Mouse (Mus musculus) gastrocnemius, adult 2 months (tissue): Measurements from ENCODE around the gene Abcc6. TPM values are rescaled to one million over a fixed set of nuclear protein-coding genes. Genes with fewer than 3 reads are reported as not detected.
"Not testable (repeated sequence)": the region's sequence is repeated elsewhere in the genome, so short reads cannot be mapped to it uniquely, and the experiment has no call there.

ENCODE experiments used
- DNase-seq: peaks from one replicate; pipeline ENCODE4 v3.0.0; 2022
- H3K27ac ChIP-seq: fragments of 200-600 bp; 2 replicates; pipeline ENCODE4 v1.8.1; 2022; ENCODE audit warnings: mild to moderate bottlenecking
- H3K4me3 ChIP-seq: fragments of 200-600 bp; 2 replicates; pipeline ENCODE4 v1.8.1; 2022; ENCODE audit warnings: mild to moderate bottlenecking, moderate library complexity
- CTCF ChIP-seq: fragments of 200-600 bp; IDR thresholded peaks from 2 replicates; pipeline ENCODE4 v1.8.1; 2022; ENCODE audit warnings: antibody characterized with exemption, mild to moderate bottlenecking, moderate library complexity
- intact Hi-C: fragments of 180-260 bp; cut with DNase I; formaldehyde crosslinking; loops from one replicate; pipeline ENCODE4 v1.15.1; 2025
- total RNA-seq, 2 experiments: library from RNA; stranded (reverse); gene quantifications; 2 replicates each; pipeline ENCODE4 v1.2.3; 2021

The Abcc6 gene
- total RNA-seq, 2 experiments from 2014 or later = 0.20 TPM; not detected in 1

- no peak for DNase-seq
- Histone ChIP-seq H3K4me3 (no peak overlapping the region), H3K27ac (no peak overlapping the region)
- intact Hi-C loops = no loop called here
- TF ChIP-seq CTCF = no peak
Observed at GRCm38 (mm10) chr7:45956611-45957010, 73.5 kb downstream of the Abcc6 start.

DNA sequence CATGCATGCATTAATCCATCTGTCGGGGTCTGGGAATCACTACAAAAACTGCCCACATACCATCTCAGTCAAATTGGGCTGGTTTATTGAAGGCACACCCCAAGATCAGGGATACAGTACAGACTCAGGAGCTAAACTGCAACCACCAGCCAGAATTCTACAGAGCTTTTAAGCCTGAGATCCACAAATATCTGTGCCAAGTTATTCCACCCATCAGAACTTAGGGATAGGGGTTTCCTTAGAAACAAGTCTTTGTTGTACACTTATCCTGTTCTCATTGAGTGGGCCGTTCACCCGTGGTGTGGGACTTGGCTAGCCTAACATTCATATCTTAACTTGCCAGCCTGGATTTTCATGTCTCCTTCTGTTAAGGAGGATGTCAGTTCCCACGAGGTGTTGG is 81.0 kb downstream of the Abcc6 start:
- no peak for DNase-seq
- Histone ChIP-seq H3K27ac (no peak overlapping the region), H3K4me3 (no peak overlapping the region)
- intact Hi-C loops = no loop called here
- TF ChIP-seq CTCF = no peak

DNA sequence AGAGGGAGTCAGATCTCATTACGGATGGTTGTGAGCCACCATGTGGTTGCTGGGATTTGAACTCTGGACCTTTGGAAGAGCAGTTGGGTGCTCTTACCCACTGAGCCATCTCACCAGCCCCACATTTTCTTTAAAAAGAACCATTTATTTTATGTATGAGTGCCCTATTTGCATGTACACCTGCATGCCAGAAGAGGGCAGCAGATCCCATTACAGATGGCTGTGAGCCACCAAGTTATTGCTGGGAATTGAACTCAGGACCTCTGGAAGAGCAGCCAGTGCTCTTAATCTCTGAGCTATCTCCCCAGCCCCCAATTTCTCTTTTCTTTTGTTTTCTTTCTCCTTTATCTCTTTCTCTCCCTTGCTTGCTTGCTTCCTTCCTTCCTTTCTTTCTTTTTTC is 86.8 kb downstream of the Abcc6 start:
- intact Hi-C loops = loop anchor here (2.0 kb wide), 1 partner anchor 66 kb away; no protein-coding TSS in a partner anchor
- not testable (repeated sequence) for H3K4me3 ChIP-seq, DNase-seq, H3K27ac ChIP-seq
- peak; percentile 59 for TF ChIP-seq CTCF

- Histone ChIP-seq H3K4me3 (no peak overlapping the region), H3K27ac (no peak overlapping the region)
- TF ChIP-seq CTCF = no peak
- DNase-seq = no peak
- intact Hi-C loops = loop anchor here (2.0 kb wide), 1 partner anchor 67 kb away; no protein-coding TSS in a partner anchor
Observed at GRCm38 (mm10) chr7:45941986-45942385, 88.1 kb downstream of the Abcc6 start.

GRCm38 (mm10) chr7:45939836-45940235 is 90.3 kb downstream of the Abcc6 start:
- intact Hi-C loops = loop anchor here (5.0 kb wide), 1 partner anchor 203 kb away; no protein-coding TSS in a partner anchor
- no peak for TF ChIP-seq CTCF
- DNase-seq = no peak
- Histone ChIP-seq H3K27ac (no peak overlapping the region), H3K4me3 (no peak overlapping the region)

DNA sequence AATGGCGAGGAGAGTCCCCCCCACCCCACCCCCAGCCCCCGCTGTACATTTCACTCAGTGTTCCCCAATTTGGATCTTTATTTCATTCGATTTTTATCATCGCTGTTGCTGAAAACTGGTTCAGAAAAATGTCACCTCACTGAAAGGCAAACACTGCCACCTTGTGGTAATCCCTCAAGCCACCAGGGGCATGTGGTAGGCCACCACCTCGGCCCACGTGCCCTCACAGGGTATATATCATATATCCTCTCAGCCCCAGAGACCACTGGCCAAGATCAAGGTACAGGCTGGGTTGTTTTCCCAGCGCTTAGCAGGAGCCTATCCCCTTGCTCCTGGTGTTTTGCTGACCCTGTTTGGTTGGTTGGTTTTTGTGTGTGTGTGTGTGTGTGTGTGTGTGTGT is 95.0 kb downstream of the Abcc6 start:
- intact Hi-C loops = loop anchor here (1.0 to 5.0 kb wide), 2 partner anchors 63 to 198 kb away; partner anchors contain the start of gene Kdelr1
- DNase-seq = peak; percentile 71
- Histone ChIP-seq H3K27ac (no peak overlapping the region), H3K4me3 (no peak overlapping the region)
- TF ChIP-seq CTCF = peak; percentile 80

DNA sequence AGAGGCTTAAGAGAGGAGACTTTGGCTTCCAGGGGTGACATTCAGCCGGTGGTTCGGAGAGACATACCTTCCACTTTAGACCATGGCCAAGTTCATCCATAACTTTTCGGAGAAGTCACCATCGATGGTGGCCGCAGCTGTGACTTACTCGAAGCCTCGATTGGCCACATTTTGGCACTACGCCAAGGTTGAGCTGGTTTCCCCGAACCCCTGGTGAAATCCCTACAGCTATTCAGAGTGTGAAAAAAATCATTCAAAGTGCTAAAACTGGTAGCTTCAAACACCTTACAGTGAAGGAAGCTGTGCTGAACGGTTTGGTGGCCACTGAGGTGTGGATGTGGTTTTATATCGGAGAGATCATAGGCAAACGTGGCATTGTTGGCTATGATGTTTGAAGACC is 96.3 kb downstream of the Abcc6 start:
- intact Hi-C loops, H3K4me3 ChIP-seq, H3K27ac ChIP-seq, DNase-seq: not testable (repeated sequence)

GRCm38 (mm10) chr7:45929688-45930087 is 100.4 kb downstream of the Abcc6 start:
- H3K27ac ChIP-seq = no peak overlapping the region
- no peak for DNase-seq
- H3K4me3 ChIP-seq = no peak overlapping the region
- peak; percentile 26; the same call in 1 of the 2 replicates for TF ChIP-seq CTCF
- intact Hi-C loops = no loop called here

- TF ChIP-seq CTCF = no peak
- H3K27ac ChIP-seq = no peak overlapping the region
- no peak overlapping the region for H3K4me3 ChIP-seq
- DNase-seq = no peak
- intact Hi-C loops = no loop called here
Observed at GRCm38 (mm10) chr7:45928626-45929295, 101.3 kb downstream of the Abcc6 start.

DNA sequence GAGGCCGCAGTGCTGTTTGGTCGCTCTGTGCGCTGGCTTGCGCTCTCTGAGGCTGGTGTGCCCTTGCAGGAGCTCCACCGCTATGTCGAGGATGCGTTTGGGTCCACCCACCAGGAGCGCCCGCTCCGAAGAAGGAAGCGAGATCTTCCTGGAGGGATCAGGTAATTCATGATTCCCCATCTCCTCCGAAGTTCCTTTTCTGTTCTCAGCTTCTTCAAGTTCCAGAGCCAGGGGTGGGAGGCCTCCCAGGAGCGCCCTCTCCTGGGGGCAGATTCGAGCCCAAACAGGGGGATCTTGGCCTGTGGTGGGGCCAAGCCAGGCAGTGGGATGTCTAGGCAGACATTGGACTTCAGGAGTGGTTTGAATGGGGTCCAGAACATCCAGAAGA is 105.7 kb downstream of the Abcc6 start:
- Histone ChIP-seq H3K4me3 (peak overlapping the region; percentile 81), H3K27ac (peak overlapping the region; percentile 95)
- intact Hi-C loops = no loop called here

DNA sequence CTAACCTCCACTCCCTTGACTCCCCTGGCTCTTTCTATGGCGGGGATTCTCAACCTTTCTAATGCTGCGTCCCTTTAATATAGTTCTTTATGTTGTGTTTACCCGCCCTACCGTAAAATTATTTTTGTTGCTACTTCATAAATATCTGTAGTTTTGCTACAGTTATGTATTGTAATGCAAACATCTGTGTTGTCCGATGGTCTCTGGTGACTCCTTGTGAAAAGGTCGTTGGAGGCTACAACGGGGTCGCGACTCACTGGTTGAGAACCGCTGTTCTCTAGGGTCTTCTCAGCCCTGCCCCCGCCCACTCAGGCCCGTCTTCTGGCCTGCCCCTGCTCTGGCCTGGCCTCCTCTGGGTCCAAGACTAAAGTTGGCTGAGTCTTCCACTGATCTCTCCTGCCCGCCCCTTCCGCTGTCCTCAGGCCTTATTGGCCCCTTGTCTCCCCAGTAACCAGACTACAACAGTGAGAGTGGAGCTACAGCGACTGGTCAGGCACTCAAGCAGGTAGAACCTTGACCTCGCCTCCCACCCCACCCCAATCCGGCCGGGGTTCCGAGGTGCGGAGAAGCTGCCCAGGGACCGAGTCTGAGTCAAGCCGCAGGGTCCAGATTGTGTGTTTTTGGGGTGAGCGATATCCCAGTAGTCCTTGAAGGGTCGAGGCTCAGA is 106.2 kb downstream of the Abcc6 start, which contains the start of gene Ccdc114:
TSS of gene Ccdc114 (plus strand) at position 311 of the 667 bp plus-strand sequence.
- intact Hi-C loops = loop anchor here (2.0 kb wide), 1 partner anchor 27 kb away; the partner anchor contains the start of genes Syngr4 and Tmem143
- H3K4me3 ChIP-seq = peak within 1 kb of the TSS; percentile 81
- TF ChIP-seq CTCF = no peak
- DNase-seq = peak; percentile 87
- peak within 1 kb of the TSS; percentile 95 for H3K27ac ChIP-seq

More for the DNA sequence above, 105.7 kb downstream of the Abcc6 start:
- DNase-seq = no peak
- TF ChIP-seq CTCF = peak; percentile 34

GRCm38 (mm10) chr7:45922928-45923761 is 107.0 kb downstream of the Abcc6 start:
- Histone ChIP-seq H3K4me3 (peak overlapping the region; percentile 81), H3K27ac (peak overlapping the region; percentile 95)
- DNase-seq = peak; percentile 96
- TF ChIP-seq CTCF = no peak
- intact Hi-C loops = loop anchor here (2.0 kb wide), 1 partner anchor 26 kb away; the partner anchor contains the start of genes Syngr4 and Tmem143
